Mouse (Mus musculus): Measurements from ENCODE around the gene Dcaf5. TPM values are rescaled to one million over a fixed set of nuclear protein-coding genes. Genes with fewer than 3 reads are reported as not detected.

Gene Dcaf5
- total RNA-seq, 2 experiments from 2014 or later: 31.6 to 43.3 TPM

GRCm38 (mm10) chr12:80334162-80334561 lies 102.2 kb downstream of the Dcaf5 start:
- peak; percentile 50 to 66 for DNase-seq

GRCm38 (mm10) chr12:80331634-80332033 lies 104.8 kb downstream of the Dcaf5 start:
- DNase-seq: no peak

- no peak for DNase-seq
These were observed 105.6 kb downstream of the Dcaf5 start for GRCm38 (mm10) chr12:80330819-80331218.

- no peak for DNase-seq
These were observed 106.8 kb downstream of the Dcaf5 start for GRCm38 (mm10) chr12:80329641-80330040.

GRCm38 (mm10) chr12:80326047-80326446 lies 110.4 kb downstream of the Dcaf5 start:
- no peak for DNase-seq

GRCm38 (mm10) chr12:80324785-80325131 lies 111.6 kb downstream of the Dcaf5 start:
- DNase-seq: no peak

- DNase-seq: no peak
These were observed 112.2 kb downstream of the Dcaf5 start for GRCm38 (mm10) chr12:80324051-80324784.

GRCm38 (mm10) chr12:80323371-80324050 lies 112.9 kb downstream of the Dcaf5 start:
- DNase-seq: peak; percentile 27 to 74

- DNase-seq: peak; percentile 21 to 29
These were observed 113.9 kb downstream of the Dcaf5 start for GRCm38 (mm10) chr12:80322494-80322893.

GRCm38 (mm10) chr12:80319062-80319461 lies 117.3 kb downstream of the Dcaf5 start:
- DNase-seq: peak; percentile 53 to 83

- no peak for DNase-seq
These were observed 121.1 kb downstream of the Dcaf5 start for GRCm38 (mm10) chr12:80315321-80315720.

- no peak for DNase-seq
These were observed 124.3 kb downstream of the Dcaf5 start for GRCm38 (mm10) chr12:80311959-80312669.

GRCm38 (mm10) chr12:80307556-80307955 lies 128.8 kb downstream of the Dcaf5 start:
- no peak for DNase-seq

- no peak for DNase-seq
These were observed 131.9 kb downstream of the Dcaf5 start for GRCm38 (mm10) chr12:80304518-80304917.

GRCm38 (mm10) chr12:80300833-80301456 lies 135.5 kb downstream of the Dcaf5 start:
- no peak for DNase-seq

GRCm38 (mm10) chr12:80298714-80299113 lies 137.7 kb downstream of the Dcaf5 start:
- no peak for DNase-seq

GRCm38 (mm10) chr12:80291895-80292435 lies 144.4 kb downstream of the Dcaf5 start:
- no peak for DNase-seq

- DNase-seq: no peak
These were observed 145.4 kb downstream of the Dcaf5 start for GRCm38 (mm10) chr12:80290964-80291363.

GRCm38 (mm10) chr12:80290483-80290882 lies 145.9 kb downstream of the Dcaf5 start:
- DNase-seq: no peak

- DNase-seq: no peak
These were observed 146.7 kb downstream of the Dcaf5 start for GRCm38 (mm10) chr12:80289722-80290121.

GRCm38 (mm10) chr12:80285890-80286289 lies 150.5 kb downstream of the Dcaf5 start:
- DNase-seq: no peak

All from heart, adult 18-20 months (tissue).